In the genomic region with DNA sequence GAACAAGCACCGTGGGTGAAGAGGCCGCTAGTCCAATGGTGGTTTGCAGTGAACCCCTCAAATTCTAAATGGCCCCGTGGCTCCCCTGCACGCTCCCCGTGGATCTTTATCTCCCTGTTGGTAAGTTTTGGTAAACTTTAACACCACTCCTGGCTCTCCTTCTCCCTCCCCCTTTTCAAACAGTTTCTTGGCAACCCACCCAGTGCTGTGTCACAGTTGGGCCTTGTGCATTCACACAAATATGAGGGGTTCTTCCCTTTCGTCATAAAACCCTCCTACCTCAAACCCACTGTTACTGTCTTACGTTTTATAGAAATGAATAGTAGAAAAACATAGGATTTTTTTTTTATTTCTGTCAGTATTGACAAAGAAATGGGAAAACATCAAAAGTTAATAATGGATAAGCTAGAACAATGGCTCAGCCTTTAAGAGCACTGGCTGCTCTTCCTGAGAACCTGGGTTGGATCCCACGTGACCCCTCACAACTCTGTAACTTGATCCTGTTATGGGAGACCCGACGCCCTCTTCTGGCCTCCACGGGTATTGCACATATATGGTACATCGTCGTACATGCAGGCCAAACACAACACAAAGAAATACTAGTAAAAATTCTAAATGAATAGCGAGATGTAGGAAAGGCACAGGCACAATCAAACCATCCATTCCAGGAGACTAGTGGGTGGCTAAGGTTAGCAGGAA, we compare ENCODE assay signal across 10 mouse cellular contexts.
DNase-seq lines count a peak whose midpoint lies in the region; ATAC-seq and TF ChIP-seq lines count a peak whose summit lies in the region.
"Had no signal": no experiment of that assay in that cellular context is flagged by ENCODE, and none has a peak within 500 bp of the region (broad histone marks: within the 10 kb centered on the region; RNA-seq: fewer than 3 reads in every experiment).

No protein-coding gene starts in this region.

- H3K9ac ChIP-seq in liver, embryonic 14.5 days (replicated peaks): no peak overlapping the region
- H3K9ac ChIP-seq: neural tube, embryonic 13.5 days had no signal

- H3K4me2 ChIP-seq in liver, embryonic 14.5 days (ENCODE audit: low read depth): no peak overlapping the region
- H3K4me2 ChIP-seq: neural tube, embryonic 13.5 days had no signal

- no peak for DNase-seq in left cerebral cortex, adult 2 months (ENCODE audit: extremely low spot score in 1 of 2, low spot score in 2 of 2)
- no peak for DNase-seq in left cerebral cortex, adult 8-10 months (ENCODE audit: low spot score in 2 of 2)
- DNase-seq in MEL-GATA-1-ER (ENCODE audit: extremely low read depth, low read depth): peak; percentile 29
- no peak for DNase-seq in liver, embryonic 14.5 days (ENCODE audit: low read depth in 3 of 3, low spot score in 3 of 3)
- DNase-seq in right cerebral cortex, postnatal 4 days: no peak
- no peak for DNase-seq in kidney, postnatal 14 days
- DNase-seq: cerebellum, adult 8-10 months; gastrocnemius, postnatal 10 days had no signal

- no peaks in the 10 kb centered on the region for H3K36me3 ChIP-seq in E14TG2a.4 (ENCODE audit: insufficient read depth, low read length)
- H3K36me3 ChIP-seq in liver, embryonic 14.5 days (replicated peaks; ENCODE audit: control insufficient read depth, insufficient read depth, low read depth): no peaks in the 10 kb centered on the region
- H3K36me3 ChIP-seq: neural tube, embryonic 13.5 days had no signal

- intact Hi-C loops in left cerebral cortex, adult 2 months (cut with DNase I): no loop called here

- no peak overlapping the region for H3K27ac ChIP-seq in left cerebral cortex, adult 2 months
- no peak overlapping the region for H3K27ac ChIP-seq in liver, embryonic 14.5 days
- H3K27ac ChIP-seq: neural tube, embryonic 13.5 days had no signal

- no peak overlapping the region for H3K4me3 ChIP-seq in left cerebral cortex, adult 2 months
- no peak overlapping the region for H3K4me3 ChIP-seq in E14TG2a.4 (replicated peaks; ENCODE audit: low read length)
- H3K4me3 ChIP-seq in liver, embryonic 14.5 days (ENCODE audit: insufficient read depth in 1 of 2, low read depth in 2 of 2, low read length in 2 of 2): no peak overlapping the region
- H3K4me3 ChIP-seq: neural tube, embryonic 13.5 days had no signal

- no peaks in the 10 kb centered on the region for H3K27me3 ChIP-seq in E14TG2a.4 (ENCODE audit: insufficient read depth, low read length)
- no peaks in the 10 kb centered on the region for H3K27me3 ChIP-seq in liver, embryonic 14.5 days (ENCODE audit: control insufficient read depth, insufficient read depth, low read length)
- H3K27me3 ChIP-seq: neural tube, embryonic 13.5 days had no signal

- 56% methylated on average over 14 of the region's 14 CpGs for WGBS in liver, embryonic 14.5 days (ENCODE audit: insufficient replicate concordance)

- no peak for TF ChIP-seq EP300 in liver, embryonic 14.5 days (IDR thresholded peaks at IDR 0.05; ENCODE audit: low read depth)

- no peak for ATAC-seq in liver, embryonic 14.5 days (ENCODE audit: insufficient read depth)

- TF ChIP-seq CTCF in left cerebral cortex, adult 2 months (IDR thresholded peaks at IDR 0.05): peak; percentile 26
- TF ChIP-seq CTCF in E14TG2a.4 (conservative IDR thresholded peaks at IDR 0.05; ENCODE audit: low read length): peak; percentile 64
- TF ChIP-seq CTCF in liver, embryonic 14.5 days (IDR thresholded peaks at IDR 0.05; ENCODE audit: low read depth): peak; percentile 62

- H3K4me1 ChIP-seq in E14TG2a.4 (replicated peaks; ENCODE audit: low read depth, low read length): peaks cover 13% of the 10 kb centered on the region
- no peaks in the 10 kb centered on the region for H3K4me1 ChIP-seq in liver, embryonic 14.5 days (replicated peaks; ENCODE audit: control insufficient read depth in 2 of 2, insufficient read depth in 2 of 2, low read length in 1 of 2)
- H3K4me1 ChIP-seq: neural tube, embryonic 13.5 days had no signal

- no peaks in the 10 kb centered on the region for H3K9me3 ChIP-seq in E14TG2a.4 (ENCODE audit: low read length)
- H3K9me3 ChIP-seq in liver, embryonic 14.5 days (ENCODE audit: control insufficient read depth, low read length): no peaks in the 10 kb centered on the region
- H3K9me3 ChIP-seq: neural tube, embryonic 13.5 days had no signal
